Mouse (Mus musculus) brain, embryonic 14.5 days (tissue): ENCODE data around the gene Aldh8a1. TPM values are rescaled to one million over a fixed set of nuclear protein-coding genes. Genes with fewer than 3 reads are reported as not detected.

Experiments
- DNase-seq: peaks from one replicate; pipeline ENCODE4 v3.0.0-alpha.2; 2011; ENCODE audit warnings: low read depth
- CTCF ChIP-seq: fragments of 200-500 bp; IDR thresholded peaks from 2 replicates; pipeline ENCODE4 v1.5.1; 2012; ENCODE audit warnings: inconsistent platforms, mild to moderate bottlenecking, moderate library complexity, borderline replicate concordance; ENCODE audit not compliant: insufficient read depth, insufficient read length; ENCODE audit errors: extremely low read depth
- POLR2A ChIP-seq: fragments of 200-500 bp; IDR thresholded peaks from 2 replicates; pipeline ENCODE4 v1.6.1; 2012; ENCODE audit warnings: mild to moderate bottlenecking, inconsistent platforms, borderline replicate concordance; ENCODE audit not compliant: poor library complexity, insufficient read depth, insufficient read length, severe bottlenecking; ENCODE audit errors: extremely low read depth
- polyA plus RNA-seq: library from polyadenylated mRNA; depleted of rRNA; stranded (reverse); fragments of >200 nt; gene quantifications from 2 replicates; pipeline ENCODE4 v1.2.3, GENCODE M21; 2012

The Aldh8a1 gene
- polyA plus RNA-seq, 1 experiment = 0.29 TPM

DNA sequence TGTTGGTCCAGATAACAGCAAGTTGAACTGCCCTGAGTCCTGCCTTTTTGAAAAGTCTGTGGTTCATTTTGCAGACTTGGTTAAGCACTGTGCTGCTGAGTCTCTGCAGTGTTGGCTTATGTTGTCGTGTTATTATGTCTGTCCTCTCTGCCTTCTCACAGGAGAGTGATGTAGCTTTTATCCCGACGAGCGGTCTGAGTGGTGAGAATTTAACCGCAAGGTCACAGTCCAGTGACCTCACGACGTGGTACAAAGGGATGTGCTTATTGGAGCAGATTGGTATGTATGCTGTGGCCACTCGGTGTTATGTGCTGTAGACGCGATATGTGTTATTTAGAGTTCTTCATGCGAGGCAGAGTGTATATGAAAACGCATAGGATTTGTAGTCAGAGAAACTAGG, 25.3 kb upstream of the Aldh8a1 start:
- no peak for TF ChIP-seq CTCF
- no peak for TF ChIP-seq POLR2A
- no peak for DNase-seq

- DNase-seq = no peak
- TF ChIP-seq POLR2A = no peak
- no peak for TF ChIP-seq CTCF
Observed at GRCm38 (mm10) chr10:21353890-21354289, 23.2 kb upstream of the Aldh8a1 start.

- TF ChIP-seq POLR2A = no peak
- no peak for TF ChIP-seq CTCF
- DNase-seq = no peak
Observed at GRCm38 (mm10) chr10:21354506-21354905, 22.6 kb upstream of the Aldh8a1 start.

DNA sequence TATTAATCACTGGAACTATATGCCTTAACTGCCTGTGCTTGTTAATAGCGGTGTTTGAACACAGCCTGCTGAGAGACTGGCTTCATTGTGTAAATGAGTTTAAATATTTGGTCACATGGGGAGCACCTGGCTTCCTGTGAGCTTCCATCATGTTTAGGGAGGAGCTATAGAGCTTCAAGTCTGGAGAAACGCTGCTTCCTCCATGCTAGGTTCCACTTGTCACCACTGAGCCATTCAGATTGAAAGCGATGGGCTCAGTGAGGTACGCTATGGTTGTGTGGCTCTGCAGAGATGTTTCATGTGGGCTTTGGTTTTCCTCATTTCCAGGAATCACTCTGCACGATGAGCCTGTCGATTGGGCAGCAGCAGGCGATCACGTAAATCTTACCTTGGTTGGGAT, 19.1 kb upstream of the Aldh8a1 start:
- TF ChIP-seq CTCF = no peak
- TF ChIP-seq POLR2A = no peak

GRCm38 (mm10) chr10:21359086-21359485, 18.0 kb upstream of the Aldh8a1 start:
- TF ChIP-seq POLR2A = no peak
- TF ChIP-seq CTCF = no peak
- DNase-seq = no peak

More for the DNA sequence above, 19.1 kb upstream of the Aldh8a1 start:
- DNase-seq = no peak

DNA sequence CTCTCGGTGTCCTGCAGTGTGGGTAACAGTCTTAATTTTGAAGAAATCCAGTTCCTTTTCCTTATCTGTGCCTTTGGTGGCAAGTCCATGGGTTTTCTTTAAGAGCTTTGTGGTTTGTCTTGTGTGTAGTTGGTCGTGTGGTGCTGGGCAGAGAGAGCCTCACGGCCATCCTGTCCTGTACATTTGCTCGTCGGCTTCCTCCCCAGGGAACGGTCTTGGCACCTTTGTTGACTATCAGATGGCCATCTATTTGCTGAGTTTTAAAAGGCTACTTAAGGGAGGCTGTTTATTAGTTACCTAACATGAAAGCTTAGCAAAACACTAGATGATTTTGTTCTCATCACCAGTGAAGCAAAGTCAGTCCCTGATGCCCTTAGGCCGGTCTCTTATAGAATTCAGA, 15.2 kb upstream of the Aldh8a1 start:
- TF ChIP-seq POLR2A (no peak), CTCF (no peak)
- DNase-seq = no peak

- DNase-seq = no peak
- TF ChIP-seq POLR2A = no peak
- no peak for TF ChIP-seq CTCF
Observed at GRCm38 (mm10) chr10:21363297-21363696, 13.8 kb upstream of the Aldh8a1 start.

DNA sequence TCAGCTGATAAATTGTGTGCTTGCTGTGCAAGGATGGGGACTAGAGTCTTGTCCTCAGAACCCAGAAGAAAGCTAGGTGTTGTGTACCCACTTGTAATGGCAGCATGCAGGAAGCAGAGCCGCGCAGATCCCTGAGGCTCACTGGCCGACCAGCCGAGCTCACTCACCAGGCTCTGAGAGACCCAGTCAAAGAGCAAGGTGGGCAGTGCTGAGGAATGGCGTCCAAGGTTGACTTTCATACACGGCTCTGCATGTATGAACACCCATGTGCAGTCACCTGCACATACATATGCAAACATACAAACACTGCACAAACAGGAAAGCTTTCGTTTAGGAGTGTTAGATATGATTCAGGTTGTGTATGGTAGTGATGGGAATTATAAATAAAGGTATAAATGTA, 12.1 kb upstream of the Aldh8a1 start:
- no peak for DNase-seq
- TF ChIP-seq CTCF = no peak
- no peak for TF ChIP-seq POLR2A

DNA sequence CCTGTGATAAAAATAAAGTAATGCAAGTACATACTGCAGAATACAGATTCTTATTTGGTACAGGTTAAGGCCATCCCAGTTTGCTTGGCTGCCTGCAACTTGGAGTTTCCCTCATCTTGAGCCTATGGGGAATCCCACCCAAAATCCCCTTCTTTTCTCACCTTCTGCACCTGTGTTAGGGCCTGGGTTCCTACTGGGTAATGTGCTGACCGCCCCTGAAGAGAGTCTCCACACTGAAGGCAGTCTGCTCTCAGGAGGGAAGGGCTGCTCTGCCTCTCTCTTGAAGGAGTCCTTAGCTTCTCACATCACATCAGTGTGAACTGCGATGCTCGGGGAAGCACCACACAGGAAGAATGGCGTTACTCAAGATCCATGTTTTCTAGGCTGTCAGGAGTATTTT, 11.2 kb upstream of the Aldh8a1 start:
- no peak for DNase-seq
- TF ChIP-seq CTCF (no peak), POLR2A (no peak)

- TF ChIP-seq POLR2A = no peak
- TF ChIP-seq CTCF = no peak
- DNase-seq = no peak
Observed at GRCm38 (mm10) chr10:21366471-21366870, 10.6 kb upstream of the Aldh8a1 start.

GRCm38 (mm10) chr10:21367481-21367880, 9.6 kb upstream of the Aldh8a1 start:
- DNase-seq = no peak
- TF ChIP-seq CTCF (no peak), POLR2A (no peak)

- no peak for DNase-seq
- TF ChIP-seq POLR2A (no peak), CTCF (no peak)
Observed at GRCm38 (mm10) chr10:21369586-21369985, 7.5 kb upstream of the Aldh8a1 start.
